Mouse (Mus musculus) liver, embryonic 14.5 days (tissue): ENCODE measurements around the gene Clic4. TPM values are rescaled to one million over a fixed set of nuclear protein-coding genes. Genes with fewer than 3 reads are reported as not detected.
"Not testable (repeated sequence)": the region's sequence is repeated elsewhere in the genome, so short reads cannot be mapped to it uniquely, and the experiment has no call there.

ENCODE experiments used
- ATAC-seq: fragments of 200-750 bp; cut with Nextera tagmentation; 2 replicates; pipeline ENCODE4 v1.8.0; 2017; ENCODE audit warnings: moderate number of reproducible peaks, mild to moderate bottlenecking, moderate library complexity; ENCODE audit not compliant: insufficient read depth
- DNase-seq, 3 experiments: peaks; one replicate each; pipeline ENCODE4 v3.0.0-alpha.2; 2012 to 2013; ENCODE audit warnings: low read depth in 3 of 3, low spot score in 3 of 3
- H3K27ac ChIP-seq: fragments of 300-500 bp; sonication (generic); 2 replicates; pipeline ENCODE4 v1.5.1; 2014; ENCODE audit warnings: moderate library complexity, mild to moderate bottlenecking, control low read depth, inconsistent platforms
- H3K27me3 ChIP-seq: fragments of 300-500 bp; sonication (generic); 2 replicates; pipeline ENCODE4 v1.6.1; 2014; ENCODE audit warnings: mild to moderate bottlenecking, low read length, moderate library complexity; ENCODE audit not compliant: control insufficient read depth, insufficient read depth
- H3K36me3 ChIP-seq: fragments of 300-500 bp; sonication (generic); replicated peaks from 2 replicates; pipeline ENCODE4 v1.6.1; 2014; ENCODE audit warnings: low read depth; ENCODE audit not compliant: control insufficient read depth, insufficient read depth
- H3K4me1 ChIP-seq, 2 experiments: fragments of 200-500 bp in 1 of 2; fragments of 300-500 bp in 1 of 2; sonication (generic) in 1 of 2; replicated peaks; 2 replicates each; pipeline ENCODE4 v1.6.1; 2012 to 2014; ENCODE audit warnings: antibody characterized with exemption in 1 of 2, inconsistent platforms in 1 of 2, low read length in 1 of 2; ENCODE audit not compliant: control insufficient read depth in 2 of 2, insufficient read depth in 2 of 2
- H3K4me2 ChIP-seq: fragments of 300-500 bp; sonication (generic); 2 replicates; pipeline ENCODE4 v1.6.1; 2014; ENCODE audit warnings: low read depth, mild to moderate bottlenecking, control low read depth, moderate library complexity
- H3K4me3 ChIP-seq, 2 experiments: fragments of 200-500 bp in 1 of 2; fragments of 300-500 bp in 1 of 2; sonication (generic) in 1 of 2; 2 replicates each; pipeline ENCODE4 v1.5.1; 2012 to 2014; ENCODE audit warnings: low read depth in 2 of 2, low read length in 2 of 2, mild to moderate bottlenecking in 2 of 2, control low read depth in 1 of 2, inconsistent platforms in 1 of 2, moderate library complexity in 1 of 2; ENCODE audit not compliant: insufficient read depth in 1 of 2
- H3K9ac ChIP-seq: fragments of 300-500 bp; sonication (generic); replicated peaks from 2 replicates; pipeline ENCODE4 v1.6.1; 2014; ENCODE audit warnings: mild to moderate bottlenecking, control low read depth, moderate library complexity
- H3K9me3 ChIP-seq: fragments of 300-500 bp; sonication (generic); 2 replicates; pipeline ENCODE4 v1.6.1; 2016; ENCODE audit warnings: low read length, mixed read lengths; ENCODE audit not compliant: control insufficient read depth
- CTCF ChIP-seq: IDR thresholded peaks from 2 replicates; pipeline ENCODE4 v1.5.1; 2016; ENCODE audit warnings: antibody characterized with exemption, low read depth, control low read depth
- EP300 ChIP-seq: IDR thresholded peaks from 2 replicates; pipeline ENCODE4 v1.6.1; 2016; ENCODE audit warnings: antibody characterized with exemption, low read depth
- WGBS: fragments of 180-500 bp; shearing (Covaris S2); extraction: QIAGEN DNeasy Blood & Tissue Kit; methylation state at CpG from one replicate; pipeline ENCODE4 v1.1.7; 2014; ENCODE audit not compliant: insufficient replicate concordance; 5-methylcytosine and 5-hydroxymethylcytosine counted together
- polyA plus RNA-seq, 2 experiments: library from polyadenylated mRNA; depleted of rRNA in 1 of 2; stranded (reverse) in 1 of 2; unstranded in 1 of 2; fragments of >200 nt; fragmentation: Nextera tagmentation in 1 of 2; extraction: Ambion mirVana in 1 of 2; gene quantifications; 2 replicates each; pipeline versions ENCODE4 v1.2.1 to v1.2.3; 2012 to 2014

Gene Clic4
- polyA plus RNA-seq, 2 experiments: 40.8 to 65.8 TPM

- no peaks in the 10 kb centered on the region for H3K27me3 ChIP-seq
- ATAC-seq (no peak), DNase-seq (no peak)
- H3K27ac ChIP-seq: no peak overlapping the region
- H3K4me2 ChIP-seq: no peak overlapping the region
- H3K36me3 ChIP-seq: no peaks in the 10 kb centered on the region
- no peak for TF ChIP-seq EP300
- no peak for TF ChIP-seq CTCF
- H3K4me3 ChIP-seq: no peak overlapping the region
- no peak overlapping the region for H3K9ac ChIP-seq
- no peaks in the 10 kb centered on the region for H3K9me3 ChIP-seq
- 70% methylated on average over 12 of the region's 12 CpGs for WGBS
- no peaks in the 10 kb centered on the region for H3K4me1 ChIP-seq
Measured at GRCm38 (mm10) chr4:135189452-135190008, 83.1 kb downstream of the Clic4 start.

- not testable (repeated sequence) for DNase-seq, ATAC-seq, H3K4me2 ChIP-seq, H3K27me3 ChIP-seq, H3K9ac ChIP-seq, H3K36me3 ChIP-seq, H3K4me3 ChIP-seq, H3K9me3 ChIP-seq, H3K27ac ChIP-seq, H3K4me1 ChIP-seq
- 90% methylated on average over 5 of the region's 13 CpGs for WGBS
Measured at GRCm38 (mm10) chr4:135184277-135184676, 88.3 kb downstream of the Clic4 start.

- H3K4me1 ChIP-seq: no peaks in the 10 kb centered on the region
- ATAC-seq (no peak), DNase-seq (no peak)
- TF ChIP-seq CTCF: no peak
- TF ChIP-seq EP300: no peak
- H3K27ac ChIP-seq: no peak overlapping the region
- H3K36me3 ChIP-seq: no peaks in the 10 kb centered on the region
- no peaks in the 10 kb centered on the region for H3K9me3 ChIP-seq
- no peak overlapping the region for H3K9ac ChIP-seq
- H3K4me2 ChIP-seq: no peak overlapping the region
- no peak overlapping the region for H3K4me3 ChIP-seq
- WGBS: 53% methylated on average over 4 of the region's 4 CpGs
- H3K27me3 ChIP-seq: no peaks in the 10 kb centered on the region
Measured at GRCm38 (mm10) chr4:135181819-135182218, 90.8 kb downstream of the Clic4 start.

- ATAC-seq (no peak), DNase-seq (no peak)
- Histone ChIP-seq H3K9me3 (no peaks in the 10 kb centered on the region), H3K4me1 (no peaks in the 10 kb centered on the region), H3K36me3 (no peaks in the 10 kb centered on the region), H3K4me2 (no peak overlapping the region), H3K4me3 (no peak overlapping the region), H3K9ac (no peak overlapping the region), H3K27ac (no peak overlapping the region), H3K27me3 (no peaks in the 10 kb centered on the region)
- 16% methylated on average over 5 of the region's 5 CpGs for WGBS
- no peak for TF ChIP-seq EP300
- peak; percentile 71 for TF ChIP-seq CTCF
Measured at GRCm38 (mm10) chr4:135179077-135179481, 93.5 kb downstream of the Clic4 start.

- DNase-seq (no peak), ATAC-seq (no peak)
- no peaks in the 10 kb centered on the region for H3K9me3 ChIP-seq
- no peak overlapping the region for H3K27ac ChIP-seq
- no peak overlapping the region for H3K4me2 ChIP-seq
- no peaks in the 10 kb centered on the region for H3K27me3 ChIP-seq
- H3K4me1 ChIP-seq: no peaks in the 10 kb centered on the region
- H3K9ac ChIP-seq: no peak overlapping the region
- TF ChIP-seq EP300: no peak
- no peak for TF ChIP-seq CTCF
- no peak overlapping the region for H3K4me3 ChIP-seq
- no peaks in the 10 kb centered on the region for H3K36me3 ChIP-seq
Measured at GRCm38 (mm10) chr4:135177568-135177967, 95.0 kb downstream of the Clic4 start.
